Mouse (Mus musculus) MEL (cell line): ENCODE results near the gene Ccnc. TPM values are rescaled to one million over a fixed set of nuclear protein-coding genes. Genes with fewer than 3 reads are reported as not detected.

Experiments used
- DNase-seq: peaks from one replicate; pipeline ENCODE4 v3.0.0; 2011; ENCODE audit warnings: low read depth, low spot score
- H3K27ac ChIP-seq: 2 replicates; pipeline ENCODE4 v1.5.1; 2012; ENCODE audit warnings: low read depth, mild to moderate bottlenecking, control low read depth, low read length, moderate library complexity; ENCODE audit not compliant: control insufficient read depth
- H3K27me3 ChIP-seq, 2 experiments: fragments of 150-350 bp in 1 of 2; sonication (generic) in 1 of 2; 2 replicates each; pipeline ENCODE4 v1.6.1; 2012; ENCODE audit warnings: low read length in 2 of 2, mild to moderate bottlenecking in 2 of 2, improper control_type of control experiment in 1 of 2, moderate library complexity in 1 of 2; ENCODE audit not compliant: insufficient read depth in 2 of 2, control insufficient read depth in 1 of 2
- H3K36me3 ChIP-seq, 2 experiments: 2 replicates each; pipeline ENCODE4 v1.6.1; 2012 to 2014; ENCODE audit warnings: low read length in 2 of 2, improper control_type of control experiment in 1 of 2, inconsistent platforms in 1 of 2, mild to moderate bottlenecking in 1 of 2; ENCODE audit not compliant: insufficient read depth in 2 of 2, control insufficient read depth in 1 of 2
- H3K4me1 ChIP-seq, 2 experiments: fragments of 150-350 bp in 1 of 2; sonication (generic) in 1 of 2; 2 replicates each; pipeline ENCODE4 v1.6.1; 2012; ENCODE audit warnings: low read length in 2 of 2, improper control_type of control experiment in 1 of 2, mild to moderate bottlenecking in 1 of 2; ENCODE audit not compliant: insufficient read depth in 2 of 2, control insufficient read depth in 1 of 2
- H3K4me3 ChIP-seq, 2 experiments: fragments of 150-350 bp in 1 of 2; sonication (generic) in 1 of 2; 2 replicates each; pipeline ENCODE4 v1.5.1; 2012; ENCODE audit warnings: low read depth in 2 of 2, low read length in 2 of 2, mild to moderate bottlenecking in 2 of 2, moderate library complexity in 2 of 2, control low read depth in 1 of 2, improper control_type of control experiment in 1 of 2; ENCODE audit not compliant: control insufficient read depth in 1 of 2, insufficient read depth in 1 of 2
- H3K79me2 ChIP-seq: 2 replicates; pipeline ENCODE4 v1.6.1; 2012; ENCODE audit warnings: mild to moderate bottlenecking, low read length, moderate library complexity; ENCODE audit not compliant: control insufficient read depth, poor library complexity, insufficient read depth
- H3K9ac ChIP-seq: 2 replicates; pipeline ENCODE4 v1.6.1; 2012; ENCODE audit warnings: low read depth, mild to moderate bottlenecking, control low read depth, low read length, moderate library complexity; ENCODE audit not compliant: control insufficient read depth, poor library complexity, severe bottlenecking
- H3K9me3 ChIP-seq: fragments of 150-350 bp; sonication (generic); replicated peaks from 2 replicates; pipeline ENCODE4 v1.6.1; 2012; ENCODE audit warnings: mild to moderate bottlenecking, low read length, improper control_type of control experiment, moderate library complexity; ENCODE audit not compliant: insufficient read depth
- BHLHE40 ChIP-seq: IDR thresholded peaks from 2 replicates; pipeline ENCODE4 v1.6.1; 2012; ENCODE audit warnings: low read depth, mild to moderate bottlenecking, inconsistent platforms, low read length, improper control_type of control experiment, borderline replicate concordance
- CHD1 ChIP-seq: IDR thresholded peaks from 2 replicates; pipeline ENCODE4 v1.6.1; 2012; ENCODE audit warnings: low read depth, mild to moderate bottlenecking, inconsistent platforms, low read length, improper control_type of control experiment
- CHD2 ChIP-seq: IDR thresholded peaks from 2 replicates; pipeline ENCODE4 v1.6.1; 2011; ENCODE audit warnings: low read length, improper control_type of control experiment
- CTCF ChIP-seq, 3 experiments: IDR thresholded peaks in 2 of 3; conservative IDR thresholded peaks in 1 of 3; 2 replicates each; pipeline ENCODE4 v1.5.1; 2011 to 2012; ENCODE audit warnings: low read length in 3 of 3, low read depth in 2 of 3, mild to moderate bottlenecking in 2 of 3, improper control_type of control experiment in 1 of 3, inconsistent platforms in 1 of 3, mixed read lengths in 1 of 3, moderate library complexity in 1 of 3; ENCODE audit not compliant: control insufficient read depth in 1 of 3, insufficient read depth in 1 of 3, poor library complexity in 1 of 3, severe bottlenecking in 1 of 3
- E2F4 ChIP-seq: IDR thresholded peaks from 2 replicates; pipeline ENCODE4 v1.6.1; 2011; ENCODE audit warnings: low read depth, low read length, improper control_type of control experiment, borderline replicate concordance
- EP300 ChIP-seq, 2 experiments: IDR thresholded peaks; 2 replicates each; pipeline ENCODE4 v1.6.1; 2011; ENCODE audit warnings: improper control_type of control experiment in 2 of 2, low read length in 2 of 2, low read depth in 1 of 2, mild to moderate bottlenecking in 1 of 2
- ETS1 ChIP-seq: IDR thresholded peaks from 2 replicates; pipeline ENCODE4 v1.6.1; 2012; ENCODE audit warnings: low read depth, mild to moderate bottlenecking, inconsistent platforms, low read length, improper control_type of control experiment, moderate library complexity
- GATA1 ChIP-seq: IDR thresholded peaks from 2 replicates; pipeline ENCODE4 v1.6.1; 2011; ENCODE audit warnings: low read depth, low read length, improper control_type of control experiment
- KAT2A ChIP-seq: conservative IDR thresholded peaks from 2 replicates; pipeline ENCODE4 v1.6.1; 2012; ENCODE audit warnings: low read depth, low read length, improper control_type of control experiment, inconsistent platforms
- MAFK ChIP-seq: IDR thresholded peaks from 2 replicates; pipeline ENCODE4 v1.6.1; 2011; ENCODE audit warnings: low read depth, mild to moderate bottlenecking, low read length, improper control_type of control experiment, borderline replicate concordance
- MYB ChIP-seq: IDR thresholded peaks from 2 replicates; pipeline ENCODE4 v1.6.1; 2011; ENCODE audit warnings: mild to moderate bottlenecking, low read depth, low read length, improper control_type of control experiment
- MYC ChIP-seq: IDR thresholded peaks from 2 replicates; pipeline ENCODE4 v1.6.1; 2011; ENCODE audit warnings: low read depth, mild to moderate bottlenecking, low read length, improper control_type of control experiment, moderate library complexity
- NELFE ChIP-seq: IDR thresholded peaks from 2 replicates; pipeline ENCODE4 v1.6.1; 2011; ENCODE audit warnings: low read depth, low read length, improper control_type of control experiment
- NRF1 ChIP-seq: IDR thresholded peaks from 2 replicates; pipeline ENCODE4 v1.6.1; 2014; ENCODE audit warnings: low read depth, mild to moderate bottlenecking, inconsistent platforms, low read length, improper control_type of control experiment, moderate library complexity; ENCODE audit not compliant: poor library complexity, insufficient read depth, severe bottlenecking
- POLR2AphosphoS2 ChIP-seq: IDR thresholded peaks from 2 replicates; pipeline ENCODE4 v1.6.1; 2011; ENCODE audit warnings: low read length, improper control_type of control experiment
- RAD21 ChIP-seq: IDR thresholded peaks from 2 replicates; pipeline ENCODE4 v1.6.1; 2011; ENCODE audit warnings: mild to moderate bottlenecking, low read depth, low read length, improper control_type of control experiment
- RCOR1 ChIP-seq: IDR thresholded peaks from 2 replicates; pipeline ENCODE4 v1.6.1; 2012; ENCODE audit warnings: low read depth, mild to moderate bottlenecking, inconsistent platforms, low read length, improper control_type of control experiment
- SMC3 ChIP-seq: IDR thresholded peaks from 2 replicates; pipeline ENCODE4 v1.6.1; 2011; ENCODE audit warnings: low read depth, low read length, improper control_type of control experiment
- TAL1 ChIP-seq: IDR thresholded peaks from 2 replicates; pipeline ENCODE4 v1.6.1; 2012; ENCODE audit warnings: mild to moderate bottlenecking, inconsistent platforms, low read length, moderate library complexity, mixed read lengths
- UBTF ChIP-seq: IDR thresholded peaks from 2 replicates; pipeline ENCODE4 v1.6.1; 2012; ENCODE audit warnings: low read depth, mild to moderate bottlenecking, inconsistent platforms, low read length, improper control_type of control experiment, moderate library complexity, borderline replicate concordance; ENCODE audit not compliant: insufficient read depth
- USF1 ChIP-seq: IDR thresholded peaks from 2 replicates; pipeline ENCODE4 v1.6.1; 2014; ENCODE audit warnings: low read depth, mild to moderate bottlenecking, inconsistent platforms, low read length, improper control_type of control experiment, moderate library complexity
- ZC3H11A ChIP-seq: IDR thresholded peaks from 2 replicates; pipeline ENCODE4 v1.6.1; 2012; ENCODE audit warnings: low read depth, mild to moderate bottlenecking, inconsistent platforms, low read length, improper control_type of control experiment
- ZNF384 ChIP-seq: IDR thresholded peaks from 2 replicates; pipeline ENCODE4 v1.6.1; 2012; ENCODE audit warnings: low read depth, mild to moderate bottlenecking, inconsistent platforms, low read length, improper control_type of control experiment
- polyA plus RNA-seq, 2 experiments: library from polyadenylated mRNA; stranded (reverse) in 1 of 2; unstranded in 1 of 2; fragments of >175 nt in 1 of 2; fragments of >200 nt in 1 of 2; gene quantifications; 2 replicates each; pipeline versions ENCODE4 v1.2.1 to v1.2.4; 2012; ENCODE audit warnings: low replicate concordance in 2 of 2, low read depth in 1 of 2; ENCODE audit not compliant: insufficient read length in 2 of 2, insufficient read depth in 1 of 2, missing spikeins in 1 of 2
- total RNA-seq: library from RNA; depleted of rRNA; stranded (reverse); fragments of 300-350 nt; gene quantifications from 2 replicates; pipeline ENCODE4 v1.2.3, GENCODE M21; 2012

The Ccnc gene
- total and polyA plus RNA-seq, 3 experiments, result 14.7 to 196 (median 16.0) TPM

- H3K79me2 ChIP-seq, result no peaks in the 10 kb centered on the region
- no peak overlapping the region for H3K9ac ChIP-seq
- H3K27ac ChIP-seq, result no peak overlapping the region
- no peak overlapping the region for H3K4me3 ChIP-seq
- no peak for TF ChIP-seq NRF1
- DNase-seq, result no peak
- no peaks in the 10 kb centered on the region for H3K36me3 ChIP-seq
- no peaks in the 10 kb centered on the region for H3K4me1 ChIP-seq
- no peaks in the 10 kb centered on the region for H3K9me3 ChIP-seq
- no peaks in the 10 kb centered on the region for H3K27me3 ChIP-seq
Measured at GRCm38 (mm10) chr4:21690221-21690620, 37.3 kb upstream of the Ccnc start.

GRCm38 (mm10) chr4:21695638-21696254 is 31.8 kb upstream of the Ccnc start:
- no peaks in the 10 kb centered on the region for H3K36me3 ChIP-seq
- TF ChIP-seq BHLHE40, result no peak
- TF ChIP-seq NELFE, result no peak
- no peak for TF ChIP-seq USF1
- TF ChIP-seq CHD2, result no peak
- no peak for TF ChIP-seq POLR2AphosphoS2
- TF ChIP-seq CTCF (IDR thresholded peaks at IDR 0.05 in 2 of 3, conservative IDR thresholded peaks at IDR 0.05 in 1 of 3; ENCODE audit: control insufficient read depth in 1 of 3, insufficient read depth in 1 of 3, low read depth in 2 of 3, low read length in 3 of 3, poor library complexity in 1 of 3, severe bottlenecking in 1 of 3), result peak; percentile 64 to 86 (median 71)
- no peak for TF ChIP-seq MYB
- no peak for TF ChIP-seq KAT2A
- TF ChIP-seq ZC3H11A, result peak; percentile 34; the same call in 1 of the 2 replicates
- TF ChIP-seq MAFK, result no peak
- TF ChIP-seq ETS1, result no peak
- TF ChIP-seq E2F4, result no peak
- peak; percentile 35 for TF ChIP-seq RAD21
- TF ChIP-seq TAL1, result no peak
- peak; percentile 69 for TF ChIP-seq SMC3
- no peak for TF ChIP-seq EP300 (IDR thresholded peaks at IDR 0.05; ENCODE audit: low read depth in 1 of 2, low read length in 2 of 2)
- TF ChIP-seq UBTF, result no peak
- no peak for TF ChIP-seq MYC
- no peak for TF ChIP-seq GATA1
- TF ChIP-seq CHD1, result no peak
- no peak for TF ChIP-seq RCOR1
- TF ChIP-seq ZNF384, result no peak
- TF ChIP-seq, all 39 proteins: peak for 4
- Histone ChIP-seq H3K27ac (no peak overlapping the region), H3K4me1 (no peaks in the 10 kb centered on the region), H3K9ac (no peak overlapping the region), H3K79me2 (no peaks in the 10 kb centered on the region), H3K27me3 (no peaks in the 10 kb centered on the region), H3K9me3 (no peaks in the 10 kb centered on the region), H3K4me3 (no peak overlapping the region)
- peak; percentile 51 for DNase-seq
